8 mouse cellular contexts compared by ENCODE assay signal in genomic region chr13:93498211-93499166, GRCm38 (mm10). TPM values are rescaled to one million over a fixed set of nuclear protein-coding genes. Genes with fewer than 3 reads are reported as not detected.
DNase-seq lines count a peak whose midpoint lies in the region; ATAC-seq and TF ChIP-seq lines count a peak whose summit lies in the region.

No protein-coding gene starts in this region.

- peak; percentile 25 for DNase-seq in G1E (ENCODE audit: low spot score)
- DNase-seq in cerebellum, adult 11 months = peak; percentile 31
- DNase-seq in forebrain, embryonic 14.5 days (ENCODE audit: low spot score) = peak; percentile 47
- DNase-seq in heart, postnatal 14 days = peak; percentile 42 to 52
- peak; percentile 18 to 27 for DNase-seq in layer of hippocampus, adult 18-20 months (ENCODE audit: low spot score in 2 of 2)
- peak; percentile 46 for DNase-seq in lung, postnatal 10 days
- peak; percentile 29 for DNase-seq in ovary, postnatal 10 days (ENCODE audit: low spot score)
- DNase-seq in thymus, postnatal 10 days (ENCODE audit: low spot score in 2 of 2) = peak; percentile 27 to 32

- no peaks in the 10 kb centered on the region for H3K27me3 ChIP-seq in G1E (ENCODE audit: insufficient read depth, low read length)
- no peaks in the 10 kb centered on the region for H3K27me3 ChIP-seq in forebrain, embryonic 14.5 days (replicated peaks; ENCODE audit: control insufficient read depth, insufficient read depth, low read length)

- intact Hi-C loops in heart, postnatal 14 days (cut with DNase I) = loop anchor here (2.0 to 5.0 kb wide), 3 partner anchors 46 to 194 kb away; no protein-coding TSS in a partner anchor

- peaks cover 26% of the 10 kb centered on the region for H3K36me3 ChIP-seq in G1E (replicated peaks)
- peaks cover 5% of the 10 kb centered on the region; the same call in 1 of the 2 replicates for H3K36me3 ChIP-seq in forebrain, embryonic 14.5 days (ENCODE audit: control insufficient read depth, insufficient read depth, low read length)

- ATAC-seq in G1E (ENCODE audit: extremely low read depth, insufficient number of reproducible peaks, low FRiP score, poor library complexity, severe bottlenecking) = peak; percentile 24; the same call in 1 of the 2 replicates
- ATAC-seq in forebrain, embryonic 14.5 days = peak; percentile 38

- peak overlapping the region; percentile 95 for H3K27ac ChIP-seq in forebrain, embryonic 14.5 days (ENCODE audit: low read depth, low read length)

- H3K4me2 ChIP-seq in forebrain, embryonic 14.5 days (ENCODE audit: low read length) = peak overlapping the region; percentile 90

- H3K9me3 ChIP-seq in G1E (replicated peaks) = no peaks in the 10 kb centered on the region
- no peaks in the 10 kb centered on the region for H3K9me3 ChIP-seq in forebrain, embryonic 14.5 days (replicated peaks; ENCODE audit: control insufficient read depth, low read length)

- H3K4me3 ChIP-seq in G1E (ENCODE audit: low read depth, low read length) = peak overlapping the region; percentile 92
- H3K4me3 ChIP-seq in forebrain, embryonic 14.5 days (ENCODE audit: low read depth, low read length) = peak overlapping the region; percentile 97

- WGBS in forebrain, embryonic 14.5 days = under 1% methylated on average over 93 of the region's 94 CpGs

- no peak for TF ChIP-seq CTCF in G1E (IDR thresholded peaks at IDR 0.05; ENCODE audit: low read depth, low read length)

- peak overlapping the region; percentile 93 for H3K9ac ChIP-seq in forebrain, embryonic 14.5 days (ENCODE audit: low read length)

- peaks cover 38% of the 10 kb centered on the region for H3K4me1 ChIP-seq in G1E (ENCODE audit: insufficient read depth, low read depth, low read length)
- H3K4me1 ChIP-seq in forebrain, embryonic 14.5 days (ENCODE audit: control insufficient read depth, insufficient read depth, low read length) = peaks cover 21% of the 10 kb centered on the region

RNA-seq across cellular contexts. Expression of gene Jmy, which starts 1.1 kb away (rescaled TPM):
- total RNA-seq in G1E (2014; fragmentation: Nextera tagmentation) (41.3 and 44.1 TPM in 2 replicates), G1E (2017) (12.8 and 15.4 TPM in 2 replicates)
- polyA plus RNA-seq in G1E (2012) = 14.4 and 14.7 TPM in 2 replicates
- 7.2 and 9.3 TPM in 2 replicates for polyA plus RNA-seq in forebrain, embryonic 14.5 days (2014; fragmentation: Nextera tagmentation; extraction: Ambion mirVana)
- total RNA-seq in heart, postnatal 14 days (2021) = 10 to 100 TPM; 43.2 to 48.0 TPM
- total RNA-seq in layer of hippocampus, adult 18-20 months (2021) = 10 to 100 TPM; 40.9 to 41.5 TPM

Comparison
In these comparisons a context has a peak if more than half of its experiments do, and no peak if none do; other contexts are left out.
1. Peak in every context shown above with its lines: DNase-seq, ATAC-seq, H3K4me3 ChIP-seq and H3K27ac ChIP-seq.